Mouse (Mus musculus): ENCODE data around the gene D7Ertd443e. TPM values are rescaled to one million over a fixed set of nuclear protein-coding genes. Genes with fewer than 3 reads are reported as not detected.
A peak's percentile ranks its signal among the peaks of the same experiment; 100 is the strongest.

The D7Ertd443e gene
- total RNA-seq, 2 experiments from 2014 or later, result not detected

GRCm38 (mm10) chr7:134231378-134232346, 153.8 kb downstream of the D7Ertd443e start, which contains the start of gene Adam12:
Gene Adam12 (minus strand): TSS chr7:134232146.
- intact Hi-C loops (cut with DNase I; ENCODE audit: low total_unique reads), result no loop called here
- no peak for DNase-seq

- no peak for DNase-seq
- intact Hi-C loops (cut with DNase I; ENCODE audit: low total_unique reads), result no loop called here
These were observed 154.8 kb downstream of the D7Ertd443e start for GRCm38 (mm10) chr7:134230708-134231107.

GRCm38 (mm10) chr7:134229899-134230298, 155.6 kb downstream of the D7Ertd443e start:
- intact Hi-C loops (cut with DNase I; ENCODE audit: low total_unique reads), result loop anchor here (5.0 to 10.0 kb wide), 2 partner anchors 115 to 273 kb away; no protein-coding TSS in a partner anchor
- DNase-seq, result no peak

- no peak for DNase-seq
- intact Hi-C loops (cut with DNase I; ENCODE audit: low total_unique reads), result loop anchor here (5.0 to 10.0 kb wide), 2 partner anchors 117 to 271 kb away; no protein-coding TSS in a partner anchor
These were observed 157.5 kb downstream of the D7Ertd443e start for GRCm38 (mm10) chr7:134227773-134228455.

GRCm38 (mm10) chr7:134227101-134227500, 158.4 kb downstream of the D7Ertd443e start:
- DNase-seq, result no peak
- intact Hi-C loops (cut with DNase I; ENCODE audit: low total_unique reads), result loop anchor here (5.0 to 10.0 kb wide), 2 partner anchors 118 to 270 kb away; no protein-coding TSS in a partner anchor

GRCm38 (mm10) chr7:134226231-134226630, 159.2 kb downstream of the D7Ertd443e start:
- no peak for DNase-seq
- intact Hi-C loops (cut with DNase I; ENCODE audit: low total_unique reads), result loop anchor here (5.0 to 10.0 kb wide), 2 partner anchors 119 to 269 kb away; no protein-coding TSS in a partner anchor

GRCm38 (mm10) chr7:134224741-134225612, 160.5 kb downstream of the D7Ertd443e start:
- intact Hi-C loops (cut with DNase I; ENCODE audit: low total_unique reads), result loop anchor here (5.0 to 10.0 kb wide), 2 partner anchors 120 to 268 kb away; no protein-coding TSS in a partner anchor
- DNase-seq, result peak; percentile 79

GRCm38 (mm10) chr7:134224421-134224740, 161.1 kb downstream of the D7Ertd443e start:
- intact Hi-C loops (cut with DNase I; ENCODE audit: low total_unique reads), result loop anchor here (10.0 kb wide), 1 partner anchor 120 kb away; no protein-coding TSS in a partner anchor
- DNase-seq, result no peak

- peak; percentile 81 for DNase-seq
- intact Hi-C loops (cut with DNase I; ENCODE audit: low total_unique reads), result loop anchor here (2.0 to 10.0 kb wide), 2 partner anchors 121 to 369 kb away; no protein-coding TSS in a partner anchor
These were observed 161.9 kb downstream of the D7Ertd443e start for GRCm38 (mm10) chr7:134223444-134224161.

Other genes starting within 250 kb of the D7Ertd443e start
- gene Adam12, start 153.5 kb downstream of the D7Ertd443e start, total RNA-seq (2021), result 1 to 10 TPM; 4.6 to 6.9 TPM

Measured in gastrocnemius, postnatal 14 days (tissue).